Mouse (Mus musculus) spleen, adult 2 months (tissue): ENCODE measurements at regions not wholly inside any gene's neighbourhood (a gene's known extent, or its start where the extent isn't known, plus 50 kb on each side); places are given as distances from the start of the nearest gene placed in this dataset.

Experiments used
- CTCF ChIP-seq: fragments of 200-500 bp; IDR thresholded peaks from 2 replicates; pipeline ENCODE4 v1.5.1; 2011; ENCODE audit warnings: mild to moderate bottlenecking, inconsistent platforms; ENCODE audit not compliant: insufficient read depth, insufficient read length, insufficient replicate concordance; ENCODE audit errors: extremely low read depth
- POLR2A ChIP-seq: fragments of 200-500 bp; IDR thresholded peaks from 2 replicates; pipeline ENCODE4 v1.6.1; 2011; ENCODE audit warnings: low read depth, low read length, inconsistent platforms

DNA sequence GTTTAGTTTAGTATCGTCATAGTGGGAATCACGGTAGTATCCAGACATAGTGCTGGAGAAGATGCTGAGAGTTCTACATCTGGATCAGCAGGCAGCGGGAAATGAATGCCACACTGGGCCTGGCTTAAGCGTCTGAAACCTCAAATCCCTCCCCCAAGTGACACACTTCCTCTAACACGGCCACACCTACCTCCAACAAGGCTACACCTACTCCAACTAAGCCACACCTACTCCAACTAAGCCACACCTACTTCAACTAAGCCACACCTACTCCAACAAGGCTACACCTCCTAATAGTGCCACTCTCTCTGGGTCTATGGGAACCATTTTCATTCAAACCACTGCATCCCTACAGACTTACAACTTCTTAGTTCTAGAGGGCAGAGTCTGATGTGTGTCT lies 53.4 kb upstream of the Unc5b start:
- TF ChIP-seq CTCF (no peak), POLR2A (no peak)
